Mouse (Mus musculus) forelimb bud, embryonic 11.5 days (tissue): Measurements from ENCODE around the gene E2f6.
A peak's percentile ranks its signal among the peaks of the same experiment; 100 is the strongest.

Experiments used
- DNase-seq: peaks from one replicate; pipeline ENCODE4 v3.0.0-alpha.2; 2012; ENCODE audit warnings: low read depth, low spot score

E2f6 gene

GRCm38 (mm10) chr12:16810525-16811431 lies at the start of gene E2f6:
TSS of gene E2f6 (plus strand) at chr12:16810963.
- DNase-seq, result peak; percentile 80

GRCm38 (mm10) chr12:16761461-16761860 lies 49.3 kb upstream of the E2f6 start:
- no peak for DNase-seq

- DNase-seq, result no peak
Observed at GRCm38 (mm10) chr12:16763649-16764422, 46.9 kb upstream of the E2f6 start.

- DNase-seq, result no peak
Observed at GRCm38 (mm10) chr12:16764776-16765445, 45.9 kb upstream of the E2f6 start.

- no peak for DNase-seq
Observed at GRCm38 (mm10) chr12:16768251-16768650, 42.5 kb upstream of the E2f6 start.

GRCm38 (mm10) chr12:16768711-16769110 lies 42.1 kb upstream of the E2f6 start:
- no peak for DNase-seq

GRCm38 (mm10) chr12:16769601-16770165 lies 41.1 kb upstream of the E2f6 start:
- DNase-seq, result no peak

- no peak for DNase-seq
Observed at GRCm38 (mm10) chr12:16774605-16775004, 36.2 kb upstream of the E2f6 start.

- no peak for DNase-seq
Observed at GRCm38 (mm10) chr12:16775351-16775750, 35.4 kb upstream of the E2f6 start.

- no peak for DNase-seq
Observed at GRCm38 (mm10) chr12:16778523-16778922, 32.2 kb upstream of the E2f6 start.

- no peak for DNase-seq
Observed at GRCm38 (mm10) chr12:16779165-16779564, 31.6 kb upstream of the E2f6 start.

- no peak for DNase-seq
Observed at GRCm38 (mm10) chr12:16780320-16780719, 30.4 kb upstream of the E2f6 start.

GRCm38 (mm10) chr12:16781034-16781746 lies 29.6 kb upstream of the E2f6 start:
- DNase-seq, result no peak

GRCm38 (mm10) chr12:16788600-16788999 lies 22.2 kb upstream of the E2f6 start:
- DNase-seq, result no peak

GRCm38 (mm10) chr12:16789199-16789598 lies 21.6 kb upstream of the E2f6 start:
- DNase-seq, result no peak

- DNase-seq, result no peak
Observed at GRCm38 (mm10) chr12:16789756-16790155, 21.0 kb upstream of the E2f6 start.

GRCm38 (mm10) chr12:16790456-16790855 lies 20.3 kb upstream of the E2f6 start:
- DNase-seq, result no peak

GRCm38 (mm10) chr12:16793371-16793770 lies 17.4 kb upstream of the E2f6 start:
- DNase-seq, result no peak

- no peak for DNase-seq
Observed at GRCm38 (mm10) chr12:16795781-16796180, 15.0 kb upstream of the E2f6 start.

GRCm38 (mm10) chr12:16798894-16799293 lies 11.9 kb upstream of the E2f6 start:
- DNase-seq, result no peak

GRCm38 (mm10) chr12:16799928-16800258 lies 10.9 kb upstream of the E2f6 start:
- no peak for DNase-seq
